Mouse (Mus musculus) heart, embryonic 15.5 days (tissue): ENCODE results near the gene Aup1. TPM values are rescaled to one million over a fixed set of nuclear protein-coding genes. Genes with fewer than 3 reads are reported as not detected.

Experiments used
- ATAC-seq: fragments of 200-750 bp; cut with Nextera tagmentation; replicated peaks from 2 replicates; pipeline ENCODE4 v1.8.0; 2017; ENCODE audit warnings: low read depth, moderate TSS enrichment; ENCODE audit not compliant: insufficient number of reproducible peaks, insufficient read depth, low FRiP score
- H3K27ac ChIP-seq: fragments of 300-500 bp; sonication (generic); 2 replicates; pipeline ENCODE4 v1.5.1; 2015; ENCODE audit warnings: mild to moderate bottlenecking, inconsistent platforms
- H3K27me3 ChIP-seq: fragments of 300-500 bp; sonication (generic); 2 replicates; pipeline ENCODE4 v1.6.1; 2015; ENCODE audit warnings: inconsistent platforms
- H3K36me3 ChIP-seq: fragments of 300-500 bp; sonication (generic); 2 replicates; pipeline ENCODE4 v1.6.1; 2015; ENCODE audit warnings: mild to moderate bottlenecking, inconsistent platforms
- H3K4me1 ChIP-seq: fragments of 300-500 bp; sonication (generic); replicated peaks from 2 replicates; pipeline ENCODE4 v1.6.1; 2015; ENCODE audit warnings: inconsistent platforms
- H3K4me2 ChIP-seq: fragments of 300-500 bp; sonication (generic); 2 replicates; pipeline ENCODE4 v1.6.1; 2015; ENCODE audit warnings: inconsistent platforms, mild to moderate bottlenecking, moderate library complexity
- H3K4me3 ChIP-seq: fragments of 300-500 bp; sonication (generic); 2 replicates; pipeline ENCODE4 v1.5.1; 2015; ENCODE audit warnings: mild to moderate bottlenecking, inconsistent platforms
- H3K9ac ChIP-seq: fragments of 300-500 bp; sonication (generic); 2 replicates; pipeline ENCODE4 v1.6.1; 2015; ENCODE audit warnings: mild to moderate bottlenecking, inconsistent platforms
- H3K9me3 ChIP-seq: fragments of 300-500 bp; sonication (generic); replicated peaks from 2 replicates; pipeline ENCODE4 v1.6.1; 2016; ENCODE audit warnings: inconsistent platforms
- WGBS: fragments of 180-500 bp; shearing (Covaris S2); methylation state at CpG from one replicate; pipeline ENCODE4 v1.1.7; 2015; ENCODE audit warnings: mixed read lengths; 5-methylcytosine and 5-hydroxymethylcytosine counted together
- polyA plus RNA-seq: library from polyadenylated mRNA; unstranded; fragments of >200 nt; fragmentation: Nextera tagmentation; extraction: Ambion mirVana; gene quantifications from 2 replicates; pipeline ENCODE4 v1.2.1, GENCODE M21; 2015

Gene Aup1
- polyA plus RNA-seq, 1 experiment from 2014 or later = 110 TPM

DNA sequence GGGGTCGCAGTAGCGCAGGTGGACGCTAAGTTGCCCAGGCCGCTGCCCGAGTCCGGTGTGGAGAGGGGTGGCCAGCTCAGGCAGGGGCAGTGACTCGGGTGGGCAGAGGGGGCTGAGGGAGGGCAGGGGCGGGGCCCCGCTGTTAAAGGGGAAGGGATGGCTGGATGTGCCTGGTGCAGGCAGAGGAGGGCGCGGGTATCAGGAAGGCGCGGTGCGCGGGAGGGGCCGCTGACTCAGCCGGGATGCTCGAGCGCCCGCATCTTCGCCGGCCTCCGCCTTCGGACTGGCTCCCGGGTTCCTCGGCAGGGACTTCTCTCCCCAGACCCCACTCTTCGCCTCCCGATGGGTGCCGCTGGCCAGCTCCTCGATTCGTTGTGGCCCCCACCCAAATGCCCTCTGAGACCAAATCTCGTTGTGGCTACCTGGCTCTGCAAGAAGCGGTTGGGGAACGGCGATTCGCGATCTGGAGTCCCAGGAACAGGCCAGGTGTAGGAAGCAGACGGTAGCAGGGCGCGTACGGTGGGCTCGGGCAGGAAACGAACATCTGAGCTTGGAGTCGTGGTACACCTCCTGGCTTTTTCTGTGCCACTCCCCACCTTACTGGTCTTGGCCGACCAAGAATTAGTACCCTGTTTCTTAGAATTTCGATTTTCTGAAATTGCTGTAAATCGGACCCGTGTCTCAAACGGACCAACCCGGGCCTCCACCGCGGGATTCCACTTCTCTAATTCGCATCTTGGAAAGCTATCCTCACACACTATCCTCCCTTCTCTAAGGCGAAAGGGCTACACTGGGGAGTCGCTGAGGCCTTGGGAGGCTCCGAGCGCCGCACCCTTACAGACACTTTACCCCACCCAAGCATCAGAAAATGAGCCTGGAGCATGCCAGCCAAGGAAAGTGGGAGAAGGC lies 16.2 kb downstream of the Aup1 start:
- no peak; the same call in 1 of the 2 replicates for ATAC-seq
- H3K4me2 ChIP-seq = peak overlapping the region; percentile 45
- no peaks in the 10 kb centered on the region for H3K36me3 ChIP-seq
- H3K27me3 ChIP-seq = peaks cover 99% of the 10 kb centered on the region
- peaks cover 30% of the 10 kb centered on the region for H3K4me1 ChIP-seq
- H3K9ac ChIP-seq = no peak overlapping the region
- H3K9me3 ChIP-seq = no peaks in the 10 kb centered on the region
- H3K27ac ChIP-seq = no peak overlapping the region
- 1% methylated on average over 55 of the region's 58 CpGs for WGBS
- peak overlapping the region; percentile 37 for H3K4me3 ChIP-seq

DNA sequence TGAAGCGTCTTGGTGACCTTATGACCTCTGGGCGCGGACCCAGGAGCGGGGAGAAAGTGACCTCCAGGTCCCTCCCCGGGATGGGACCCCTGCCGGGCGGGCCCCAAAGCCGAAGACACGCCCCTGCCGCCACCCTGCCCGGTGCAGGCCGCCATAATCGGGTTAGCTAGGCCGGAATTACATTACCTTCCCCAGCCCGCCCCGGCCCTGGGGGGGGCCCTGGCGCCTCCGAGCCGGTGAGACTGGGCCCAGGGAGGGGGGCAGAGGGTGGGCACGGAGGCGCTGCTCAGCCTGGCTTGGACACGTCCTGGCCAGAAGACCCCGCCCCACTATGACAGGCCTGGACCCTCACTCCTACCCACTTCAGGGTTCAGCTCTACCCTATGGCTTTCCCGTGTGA lies 16.9 kb downstream of the Aup1 start:
- WGBS = 3% methylated on average over 22 of the region's 24 CpGs
- peak; percentile 61; the same call in 1 of the 2 replicates for ATAC-seq
- no peaks in the 10 kb centered on the region for H3K36me3 ChIP-seq
- H3K4me3 ChIP-seq = peak overlapping the region; percentile 10; the same call in 1 of the 2 replicates
- H3K4me2 ChIP-seq = no peak overlapping the region
- H3K9me3 ChIP-seq = no peaks in the 10 kb centered on the region
- no peak overlapping the region for H3K9ac ChIP-seq
- peaks cover 30% of the 10 kb centered on the region for H3K4me1 ChIP-seq
- H3K27ac ChIP-seq = no peak overlapping the region
- peaks cover 99% of the 10 kb centered on the region for H3K27me3 ChIP-seq

DNA sequence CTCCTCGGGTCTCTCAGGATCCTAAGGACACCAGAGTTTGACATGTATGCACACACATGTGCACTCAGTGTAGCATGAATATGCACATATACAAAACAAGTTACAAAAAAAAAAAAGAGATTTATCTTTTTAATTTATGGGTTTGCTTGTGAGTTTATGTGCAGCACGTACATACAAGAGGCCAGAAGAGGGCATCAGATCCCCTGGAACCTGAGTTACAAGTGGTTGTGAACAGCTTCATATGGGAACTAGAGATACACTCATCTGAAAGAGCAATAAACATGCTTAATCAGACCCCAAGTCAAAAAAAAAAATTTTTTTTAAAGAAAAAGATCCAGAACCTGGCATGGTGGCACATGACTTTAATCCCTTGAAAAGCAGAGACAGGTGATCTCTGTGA lies 20.7 kb downstream of the Aup1 start:
- Histone ChIP-seq H3K36me3 (no peaks in the 10 kb centered on the region), H3K4me2 (no peak overlapping the region), H3K4me1 (peaks cover 26% of the 10 kb centered on the region), H3K27me3 (peaks cover 74% of the 10 kb centered on the region), H3K27ac (no peak overlapping the region), H3K9me3 (no peaks in the 10 kb centered on the region), H3K4me3 (no peak overlapping the region), H3K9ac (no peak overlapping the region)
- WGBS = 8% methylated on average over 2 of the region's 2 CpGs
- ATAC-seq = no peak

DNA sequence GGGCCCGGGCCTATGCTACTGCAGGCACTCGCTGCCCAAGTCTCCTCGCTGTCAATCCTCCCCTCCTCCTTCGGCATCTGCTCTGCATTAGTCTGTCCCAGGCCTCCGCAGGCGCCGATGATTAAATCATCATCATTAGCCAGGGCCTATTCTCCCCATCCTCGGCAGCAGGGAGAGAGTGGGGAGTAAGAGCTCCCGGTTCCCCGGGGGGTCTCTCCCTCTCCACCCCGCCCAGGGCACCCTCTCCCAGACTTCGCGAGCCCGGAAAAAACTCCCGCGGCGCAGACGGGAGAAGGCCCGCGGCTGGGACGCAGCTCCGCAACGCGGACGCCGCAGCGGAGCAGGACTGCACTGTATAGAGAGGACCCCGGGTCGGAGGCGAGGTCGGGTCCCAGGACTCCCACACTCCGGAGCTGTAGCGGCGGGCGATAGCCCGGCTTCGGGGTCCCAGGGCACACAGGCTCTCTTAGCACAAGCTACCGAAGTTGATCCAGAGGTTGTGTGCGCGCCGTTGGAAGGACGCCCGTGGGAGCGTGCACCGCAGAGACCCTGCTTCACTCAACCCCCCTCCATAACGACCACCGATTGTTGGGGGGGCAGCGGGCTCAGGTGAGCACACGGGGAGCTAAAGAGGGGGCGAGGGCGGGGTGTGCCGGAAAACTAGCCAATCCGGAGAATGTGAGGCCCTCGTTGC lies 23.5 kb downstream of the Aup1 start, which contains the start of gene Pcgf1:
Pcgf1 (plus strand) TSS at position 240 of the 694 bp plus-strand sequence.
- Histone ChIP-seq H3K4me1 (peaks cover 13% of the 10 kb centered on the region), H3K4me3 (peak within 1 kb of the TSS; percentile 84), H3K27me3 (peaks cover 56% of the 10 kb centered on the region), H3K9ac (peak within 1 kb of the TSS; percentile 83), H3K4me2 (peak within 1 kb of the TSS; percentile 99), H3K27ac (peak within 1 kb of the TSS; percentile 86), H3K36me3 (peaks cover 14% of the 10 kb centered on the region), H3K9me3 (no peaks in the 10 kb centered on the region)
- 1% methylated on average over 54 of the region's 54 CpGs for WGBS
- ATAC-seq = peak; percentile 53

DNA sequence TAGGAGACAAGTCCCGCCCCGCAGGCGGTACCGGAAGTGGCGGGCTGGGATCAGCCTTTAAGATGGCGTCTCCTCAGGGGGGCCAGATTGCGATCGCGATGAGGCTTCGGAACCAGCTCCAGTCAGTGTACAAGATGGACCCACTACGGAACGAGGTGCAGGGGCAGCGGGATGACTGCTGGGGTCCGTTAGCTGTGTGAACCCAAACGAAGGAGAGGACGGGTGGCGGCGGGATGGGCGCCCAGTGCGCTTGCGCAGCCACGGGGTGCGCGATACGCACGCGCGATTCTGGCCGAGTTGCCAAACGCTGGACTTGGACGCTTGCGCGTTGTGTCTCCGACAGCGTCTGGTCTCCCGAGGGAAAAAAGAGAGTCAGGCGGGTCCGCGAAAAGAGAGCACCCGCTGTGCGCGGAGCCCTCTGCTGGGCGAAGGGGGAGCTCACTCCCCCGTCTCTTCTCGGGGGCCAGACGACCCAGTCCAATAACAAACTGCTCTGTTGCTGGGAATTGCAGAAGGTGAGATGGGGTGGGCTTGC lies 24.1 kb downstream of the Aup1 start:
- Histone ChIP-seq H3K4me1 (peaks cover 13% of the 10 kb centered on the region), H3K9ac (peak overlapping the region; percentile 83), H3K9me3 (no peaks in the 10 kb centered on the region), H3K4me3 (peak overlapping the region; percentile 84), H3K4me2 (peak overlapping the region; percentile 99), H3K27ac (peak overlapping the region; percentile 86), H3K36me3 (peaks cover 14% of the 10 kb centered on the region), H3K27me3 (peaks cover 58% of the 10 kb centered on the region)
- under 1% methylated on average over 46 of the region's 46 CpGs for WGBS
- ATAC-seq = peak; percentile 92

DNA sequence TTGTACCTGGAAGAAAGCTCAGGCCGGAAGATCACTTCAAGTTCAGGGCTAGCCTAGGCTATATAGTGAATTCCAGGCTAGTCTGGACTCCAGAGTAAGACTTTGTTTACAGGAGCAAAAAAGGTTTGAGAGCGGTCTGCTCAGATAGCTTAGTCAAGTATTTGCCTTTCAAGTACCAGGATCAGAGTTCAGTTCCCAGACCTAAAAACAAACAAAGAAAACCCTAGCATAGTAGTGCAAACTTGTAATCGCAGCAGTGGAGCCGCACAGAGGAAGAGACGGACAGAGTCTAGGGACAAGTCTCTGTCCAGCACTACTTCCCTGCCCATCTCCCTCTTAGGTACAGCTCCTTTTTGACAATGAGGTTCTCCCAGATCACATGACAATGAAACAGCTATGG lies 25.9 kb downstream of the Aup1 start:
- H3K4me2 ChIP-seq = no peak overlapping the region
- H3K9ac ChIP-seq = no peak overlapping the region
- ATAC-seq = no peak
- peaks cover 14% of the 10 kb centered on the region for H3K36me3 ChIP-seq
- no peaks in the 10 kb centered on the region for H3K9me3 ChIP-seq
- H3K4me1 ChIP-seq = peaks cover 13% of the 10 kb centered on the region
- no peak overlapping the region for H3K4me3 ChIP-seq
- H3K27me3 ChIP-seq = peaks cover 58% of the 10 kb centered on the region
- WGBS = 92% methylated on average over 5 of the region's 5 CpGs
- no peak overlapping the region for H3K27ac ChIP-seq

DNA sequence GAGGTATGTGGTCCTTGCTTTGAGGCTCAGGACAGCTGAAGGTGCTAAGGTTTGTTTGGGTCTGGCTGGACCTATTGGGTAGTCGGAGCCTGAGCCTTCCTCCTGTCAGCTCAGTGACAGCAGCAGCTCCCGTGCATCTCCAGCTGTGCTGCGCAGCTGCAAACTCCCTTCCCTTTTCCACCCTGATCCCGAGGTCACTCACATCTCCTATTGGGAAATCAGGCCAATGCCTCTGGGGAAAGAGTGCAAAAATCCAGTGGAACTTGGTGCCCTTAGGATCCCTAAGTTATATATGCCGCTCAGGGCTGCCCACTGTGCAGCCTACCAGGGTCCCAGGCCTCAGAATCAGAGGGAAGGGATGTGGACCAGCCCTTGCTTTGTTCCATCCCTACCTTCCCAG lies 29.2 kb downstream of the Aup1 start:
- H3K4me2 ChIP-seq = no peak overlapping the region
- H3K9ac ChIP-seq = no peak overlapping the region
- no peaks in the 10 kb centered on the region for H3K9me3 ChIP-seq
- no peak overlapping the region for H3K4me3 ChIP-seq
- H3K27me3 ChIP-seq = peaks cover 66% of the 10 kb centered on the region
- no peak for ATAC-seq
- H3K27ac ChIP-seq = no peak overlapping the region
- H3K36me3 ChIP-seq = peaks cover 14% of the 10 kb centered on the region
- WGBS = 23% methylated on average over 5 of the region's 5 CpGs
- peaks cover 29% of the 10 kb centered on the region for H3K4me1 ChIP-seq

DNA sequence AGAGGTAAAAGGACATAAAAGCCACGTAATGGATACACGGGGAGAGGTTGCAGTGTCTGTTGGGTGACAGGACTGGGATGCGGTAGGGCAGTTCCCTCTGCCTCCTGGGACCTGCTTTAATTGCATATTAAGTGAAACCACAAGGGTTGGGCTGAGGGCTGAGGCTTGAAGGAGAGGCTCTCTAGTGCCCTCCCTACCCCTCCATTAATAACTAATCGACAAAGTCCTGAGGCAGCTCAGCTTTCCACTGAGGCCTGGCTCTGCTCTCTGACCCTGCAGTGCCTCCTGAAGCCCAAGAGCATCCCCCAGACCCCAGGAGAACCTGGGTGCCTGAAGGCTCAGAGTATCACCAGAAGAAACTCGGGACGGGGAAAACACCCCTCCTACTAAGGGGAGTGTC lies 30.2 kb downstream of the Aup1 start:
- Histone ChIP-seq H3K4me3 (no peak overlapping the region), H3K27me3 (peaks cover 74% of the 10 kb centered on the region), H3K9me3 (no peaks in the 10 kb centered on the region), H3K9ac (no peak overlapping the region), H3K36me3 (peaks cover 14% of the 10 kb centered on the region), H3K4me2 (no peak overlapping the region), H3K4me1 (peaks cover 21% of the 10 kb centered on the region), H3K27ac (no peak overlapping the region)
- WGBS = 15% methylated on average over 6 of the region's 6 CpGs
- no peak for ATAC-seq

DNA sequence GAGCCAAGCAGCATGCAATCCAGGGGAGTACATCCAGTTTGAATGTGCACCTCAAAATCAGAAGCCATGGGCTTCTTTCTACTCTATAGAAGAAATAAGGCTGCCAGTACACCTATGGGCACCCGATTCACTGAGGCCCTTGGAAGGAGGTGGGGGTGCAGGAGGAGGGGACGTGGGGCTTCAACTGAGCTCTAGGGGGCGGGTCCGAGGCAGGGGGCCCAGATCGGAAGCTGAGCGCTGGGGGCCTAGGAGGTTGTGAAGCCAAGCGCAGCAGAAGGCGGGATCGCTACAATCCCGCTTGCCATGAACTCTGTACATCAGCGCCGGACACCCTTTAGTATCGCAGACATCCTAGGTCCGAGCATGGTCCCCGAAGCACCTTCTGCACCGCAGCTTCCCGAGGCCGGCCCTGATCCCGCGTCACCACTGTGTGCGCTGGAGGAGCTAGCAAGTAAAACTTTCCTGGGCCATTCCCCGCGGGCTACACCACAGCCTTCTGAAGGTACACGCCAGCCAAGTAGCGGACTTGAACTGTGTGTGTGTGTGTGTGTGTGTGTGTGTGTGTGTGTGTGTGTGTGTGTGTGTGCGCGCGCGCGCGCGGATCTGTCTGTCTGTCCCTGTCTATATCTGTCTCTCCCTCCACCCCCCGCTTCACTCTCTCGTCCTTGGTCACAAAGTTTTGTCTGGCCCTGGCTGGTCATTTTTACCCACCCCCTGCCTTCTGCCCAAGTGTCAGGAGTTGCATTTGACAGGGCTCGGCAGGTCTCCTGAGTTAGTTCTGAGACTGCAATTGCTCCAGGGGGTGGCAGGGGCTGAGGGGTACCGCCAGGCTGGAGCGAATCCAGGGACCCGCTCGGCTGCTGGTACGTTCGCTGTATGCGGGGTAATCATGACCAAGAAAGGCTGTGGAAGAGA lies 32.1 kb downstream of the Aup1 start, which contains the start of gene Lbx2:
Lbx2 (plus strand) TSS at position 247 of the 915 bp plus-strand sequence.
- peak within 1 kb of the TSS; percentile 67 for H3K4me2 ChIP-seq
- H3K4me1 ChIP-seq = peaks cover 20% of the 10 kb centered on the region
- no peak for ATAC-seq
- H3K36me3 ChIP-seq = peaks cover 10% of the 10 kb centered on the region
- H3K27me3 ChIP-seq = peaks cover 85% of the 10 kb centered on the region
- no peaks in the 10 kb centered on the region for H3K9me3 ChIP-seq
- H3K4me3 ChIP-seq = peak within 1 kb of the TSS; percentile 45
- peak within 1 kb of the TSS; percentile 47; the same call in 1 of the 2 replicates for H3K9ac ChIP-seq
- 4% methylated on average over 42 of the region's 42 CpGs for WGBS
- H3K27ac ChIP-seq = no peak within 1 kb of the TSS

DNA sequence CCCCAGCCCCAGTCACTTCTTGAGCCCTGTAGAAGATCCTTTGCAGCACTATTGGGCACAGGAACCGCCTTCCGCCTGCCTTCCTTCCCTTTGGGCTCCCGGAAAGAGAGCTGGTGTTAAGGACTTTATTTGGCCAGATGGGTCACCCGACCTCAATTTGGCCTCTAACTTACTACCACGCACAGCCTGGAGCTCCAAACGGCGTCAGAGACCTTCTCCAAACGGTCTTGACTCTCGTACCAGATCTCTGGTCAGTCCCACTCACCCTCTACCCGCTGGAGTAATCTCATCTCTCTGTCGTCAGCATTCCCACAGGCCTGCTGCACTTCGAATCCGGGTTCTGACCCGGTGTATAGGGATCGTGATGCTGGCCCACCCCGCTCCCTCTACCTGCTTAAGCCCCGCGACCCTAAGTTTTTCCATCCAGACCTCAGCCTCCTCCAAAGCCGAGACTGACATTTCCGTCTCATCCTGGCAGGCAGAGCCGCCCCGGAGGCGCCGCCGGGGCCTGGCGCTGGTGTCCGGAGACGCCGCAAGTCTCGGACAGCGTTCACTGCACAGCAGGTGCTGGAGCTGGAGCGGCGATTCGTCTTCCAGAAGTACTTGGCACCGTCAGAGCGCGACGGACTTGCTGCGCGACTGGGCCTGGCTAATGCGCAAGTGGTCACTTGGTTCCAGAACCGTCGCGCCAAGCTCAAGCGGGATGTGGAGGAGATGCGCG lies 33.0 kb downstream of the Aup1 start:
- Histone ChIP-seq H3K4me1 (peaks cover 20% of the 10 kb centered on the region), H3K27me3 (peaks cover 79% of the 10 kb centered on the region), H3K4me3 (peak overlapping the region; percentile 45), H3K9ac (peak overlapping the region; percentile 47), H3K27ac (no peak overlapping the region), H3K36me3 (peaks cover 2% of the 10 kb centered on the region), H3K9me3 (no peaks in the 10 kb centered on the region), H3K4me2 (peak overlapping the region; percentile 67)
- WGBS = 2% methylated on average over 47 of the region's 47 CpGs
- ATAC-seq = no peak
